Mouse (Mus musculus) cortical plate, adult 2 months (tissue): ENCODE measurements around the gene Olfr39.

Experiments used
- CTCF ChIP-seq: fragments of 200-500 bp; IDR thresholded peaks from 2 replicates; pipeline ENCODE4 v1.5.1; 2011; ENCODE audit warnings: mild to moderate bottlenecking, control low read depth, low read length; ENCODE audit not compliant: insufficient read depth; ENCODE audit errors: extremely low read depth
- POLR2A ChIP-seq: fragments of 200-500 bp; IDR thresholded peaks from 2 replicates; pipeline ENCODE4 v1.6.1; 2011; ENCODE audit warnings: mild to moderate bottlenecking, low read length, control low read depth; ENCODE audit not compliant: insufficient read depth; ENCODE audit errors: extremely low read depth

GRCm38 (mm10) chr9:20237378-20237777 is 44.8 kb upstream of the Olfr39 start:
- TF ChIP-seq CTCF (no peak), POLR2A (no peak)
